Mouse (Mus musculus) ES-E14 (cell line): ENCODE data around the gene Fam171a1. TPM values are rescaled to one million over a fixed set of nuclear protein-coding genes. Genes with fewer than 3 reads are reported as not detected.

Source experiments
- DNase-seq: peaks from one replicate; pipeline ENCODE4 v3.0.0-alpha.2; 2013; ENCODE audit warnings: low read depth, low spot score
- H3K27ac ChIP-seq: 2 replicates; pipeline ENCODE4 v1.5.1; 2012; ENCODE audit warnings: low read depth, mild to moderate bottlenecking, low read length, moderate library complexity, mixed read lengths; ENCODE audit not compliant: poor library complexity, insufficient read depth, severe bottlenecking
- H3K36me3 ChIP-seq: 2 replicates; pipeline ENCODE4 v1.6.1; 2012; ENCODE audit warnings: mild to moderate bottlenecking, low read length, moderate library complexity, mixed read lengths; ENCODE audit not compliant: control insufficient read depth, poor library complexity, insufficient read depth, severe bottlenecking
- H3K4me1 ChIP-seq, 2 experiments: fragments of 150-350 bp in 1 of 2; sonication (generic) in 1 of 2; 2 replicates each; pipeline ENCODE4 v1.6.1; 2012; ENCODE audit warnings: low read length in 2 of 2, mild to moderate bottlenecking in 1 of 2, mixed read lengths in 1 of 2; ENCODE audit not compliant: control insufficient read depth in 2 of 2, insufficient read depth in 2 of 2, poor library complexity in 1 of 2
- H3K4me3 ChIP-seq, 2 experiments: fragments of 150-350 bp in 1 of 2; sonication (generic) in 1 of 2; 2 replicates each; pipeline ENCODE4 v1.5.1; 2012; ENCODE audit warnings: low read length in 2 of 2, low read depth in 1 of 2, mild to moderate bottlenecking in 1 of 2, mixed read lengths in 1 of 2; ENCODE audit not compliant: insufficient read depth in 1 of 2, poor library complexity in 1 of 2, severe bottlenecking in 1 of 2
- H3K9ac ChIP-seq: 2 replicates; pipeline ENCODE4 v1.6.1; 2012; ENCODE audit warnings: low read depth, mild to moderate bottlenecking, low read length, mixed read lengths; ENCODE audit not compliant: poor library complexity, insufficient read depth, severe bottlenecking
- H3K9me3 ChIP-seq: fragments of 150-350 bp; sonication (generic); 2 replicates; pipeline ENCODE4 v1.6.1; 2012; ENCODE audit warnings: low read depth, mild to moderate bottlenecking, low read length; ENCODE audit not compliant: control insufficient read depth, insufficient read depth
- CHD2 ChIP-seq: IDR thresholded peaks from 2 replicates; pipeline ENCODE4 v1.6.1; 2014; ENCODE audit warnings: mild to moderate bottlenecking, low read depth, low read length, inconsistent platforms
- HCFC1 ChIP-seq: IDR thresholded peaks from 2 replicates; pipeline ENCODE4 v1.6.1; 2012; ENCODE audit warnings: low read length, inconsistent platforms, borderline replicate concordance; ENCODE audit not compliant: insufficient read depth
- MAFK ChIP-seq: IDR thresholded peaks from 2 replicates; pipeline ENCODE4 v1.6.1; 2014; ENCODE audit warnings: mild to moderate bottlenecking, low read depth, low read length, inconsistent platforms; ENCODE audit not compliant: insufficient read depth
- ZC3H11A ChIP-seq: IDR thresholded peaks from 2 replicates; pipeline ENCODE4 v1.6.1; 2012; ENCODE audit warnings: low read depth, mild to moderate bottlenecking, inconsistent platforms, low read length, borderline replicate concordance
- ZNF384 ChIP-seq: IDR thresholded peaks from 2 replicates; pipeline ENCODE4 v1.6.1; 2012; ENCODE audit warnings: low read depth, low read length, inconsistent platforms
- in situ Hi-C, 2 experiments: fragments of 600-800 bp; cut with MboI; formaldehyde crosslinking; loops; one replicate each; pipeline ENCODE4 v1.15.1; 2025; ENCODE audit warnings: low sequenced_read_pairs in 2 of 2, inconsistent platforms in 1 of 2; ENCODE audit not compliant: unreplicated experiment in 2 of 2
- total RNA-seq: library from RNA; depleted of rRNA; stranded (reverse); fragments of 300-350 nt; gene quantifications from 2 replicates; pipeline ENCODE4 v1.2.3, GENCODE M21; 2012

Fam171a1 gene
- total RNA-seq, 1 experiment, result 8.1 TPM

- DNase-seq, result no peak
- Histone ChIP-seq H3K27ac (no peak overlapping the region), H3K4me3 (no peak overlapping the region), H3K4me1 (no peaks in the 10 kb centered on the region), H3K9ac (no peak overlapping the region), H3K9me3 (no peaks in the 10 kb centered on the region), H3K36me3 (no peaks in the 10 kb centered on the region)
- TF ChIP-seq MAFK (no peak), ZNF384 (no peak), HCFC1 (no peak), CHD2 (no peak), ZC3H11A (no peak)
- in situ Hi-C loops, result no loop called here
Observed at GRCm38 (mm10) chr2:3157030-3157429, 43.0 kb downstream of the Fam171a1 start.

- Histone ChIP-seq H3K36me3 (no peaks in the 10 kb centered on the region), H3K9me3 (no peaks in the 10 kb centered on the region), H3K4me1 (no peaks in the 10 kb centered on the region), H3K4me3 (no peak overlapping the region), H3K27ac (no peak overlapping the region), H3K9ac (no peak overlapping the region)
- TF ChIP-seq ZC3H11A (no peak), CHD2 (no peak), MAFK (no peak), ZNF384 (no peak), HCFC1 (no peak)
- no peak for DNase-seq
- in situ Hi-C loops, result no loop called here
Observed at GRCm38 (mm10) chr2:3157661-3158344, 43.8 kb downstream of the Fam171a1 start.

- no peak overlapping the region for H3K27ac ChIP-seq
- TF ChIP-seq HCFC1, result no peak
- TF ChIP-seq MAFK, result no peak
- TF ChIP-seq ZNF384, result no peak
- TF ChIP-seq CHD2, result no peak
- TF ChIP-seq ZC3H11A, result no peak
- H3K9ac ChIP-seq, result no peak overlapping the region
- no peaks in the 10 kb centered on the region for H3K36me3 ChIP-seq
- in situ Hi-C loops, result no loop called here
- H3K4me1 ChIP-seq, result no peaks in the 10 kb centered on the region
- H3K9me3 ChIP-seq, result no peaks in the 10 kb centered on the region
- H3K4me3 ChIP-seq, result no peak overlapping the region
- no peak for DNase-seq
Observed at GRCm38 (mm10) chr2:3158682-3159412, 44.8 kb downstream of the Fam171a1 start.

GRCm38 (mm10) chr2:3161578-3161977 lies 47.6 kb downstream of the Fam171a1 start:
- no peak overlapping the region for H3K9ac ChIP-seq
- in situ Hi-C loops, result no loop called here
- no peak for TF ChIP-seq HCFC1
- no peak for TF ChIP-seq MAFK
- TF ChIP-seq ZNF384, result no peak
- TF ChIP-seq ZC3H11A, result no peak
- no peak for TF ChIP-seq CHD2
- no peak overlapping the region for H3K27ac ChIP-seq
- no peak for DNase-seq
- H3K4me3 ChIP-seq, result no peak overlapping the region
- H3K9me3 ChIP-seq, result no peaks in the 10 kb centered on the region
- no peaks in the 10 kb centered on the region for H3K4me1 ChIP-seq
- H3K36me3 ChIP-seq, result no peaks in the 10 kb centered on the region
